Mouse (Mus musculus): ENCODE results near the gene Anp32a.

DNA sequence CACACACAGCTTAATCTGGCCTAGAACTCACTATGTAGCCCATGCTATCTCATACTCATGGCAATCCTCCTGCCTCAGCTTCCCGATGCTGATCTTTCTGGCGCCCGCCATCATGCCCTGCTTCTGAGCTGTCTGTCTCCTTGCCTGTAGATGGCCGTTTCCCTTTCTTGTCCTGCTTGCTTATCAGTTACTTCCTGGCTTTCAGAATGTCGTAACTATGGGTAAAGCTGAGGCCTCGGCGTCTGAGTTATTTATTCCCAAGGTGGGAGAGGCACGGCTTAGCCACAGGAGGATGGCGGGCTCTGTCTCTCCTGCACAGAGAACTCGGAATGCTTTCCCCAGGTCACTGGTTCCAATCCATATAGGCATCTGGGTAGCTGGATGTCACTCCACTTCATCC lies 81.8 kb downstream of the Anp32a start:
- TF ChIP-seq CTCF (IDR thresholded peaks at IDR 0.05; ENCODE audit: low read depth, low read length) (no peak), TAL1 (conservative IDR thresholded peaks at IDR 0.05; ENCODE audit: low read depth, low read length) (no peak), GATA1 (IDR thresholded peaks at IDR 0.05; ENCODE audit: borderline replicate concordance, low read length) (no peak), POLR2AphosphoS5 (IDR thresholded peaks at IDR 0.05; ENCODE audit: insufficient replicate concordance, low read depth, low read length) (no peak), GATA2 (IDR thresholded peaks at IDR 0.05; ENCODE audit: borderline replicate concordance, low read depth, low read length) (no peak)
